Mouse (Mus musculus) hindbrain, postnatal 0 days (tissue): ENCODE measurements around the gene Rtkn2. TPM values are rescaled to one million over a fixed set of nuclear protein-coding genes. Genes with fewer than 3 reads are reported as not detected.

Experiments used
- ATAC-seq: fragments of 200-750 bp; cut with Nextera tagmentation; 2 replicates; pipeline ENCODE4 v1.8.0; 2017; ENCODE audit warnings: mild to moderate bottlenecking, moderate TSS enrichment, moderate library complexity
- DNase-seq: peaks from one replicate; pipeline ENCODE4 v3.0.0-alpha.2; 2015; ENCODE audit warnings: low spot score
- H3K27ac ChIP-seq: fragments of 300-500 bp; sonication (generic); 2 replicates; pipeline ENCODE4 v1.5.1; 2014; ENCODE audit warnings: mild to moderate bottlenecking
- H3K27me3 ChIP-seq: fragments of 300-500 bp; sonication (generic); 2 replicates; pipeline ENCODE4 v1.6.1; 2014; ENCODE audit warnings: low read length, mixed read lengths; ENCODE audit not compliant: insufficient read depth
- H3K36me3 ChIP-seq: fragments of 300-500 bp; sonication (generic); 2 replicates; pipeline ENCODE4 v1.6.1; 2014; ENCODE audit warnings: low read length, mixed read lengths; ENCODE audit not compliant: insufficient read depth
- H3K4me1 ChIP-seq: fragments of 300-500 bp; sonication (generic); 2 replicates; pipeline ENCODE4 v1.6.1; 2014; ENCODE audit warnings: antibody characterized with exemption, low read length, mixed read lengths; ENCODE audit not compliant: insufficient read depth
- H3K4me2 ChIP-seq: fragments of 300-500 bp; sonication (generic); 2 replicates; pipeline ENCODE4 v1.6.1; 2014; ENCODE audit warnings: low read depth, mild to moderate bottlenecking, low read length, moderate library complexity, mixed read lengths
- H3K4me3 ChIP-seq: fragments of 300-500 bp; sonication (generic); 2 replicates; pipeline ENCODE4 v1.5.1; 2014; ENCODE audit warnings: low read length
- H3K9ac ChIP-seq: fragments of 300-500 bp; sonication (generic); replicated peaks from 2 replicates; pipeline ENCODE4 v1.6.1; 2014; ENCODE audit warnings: mild to moderate bottlenecking, low read length, moderate library complexity, mixed read lengths
- H3K9me3 ChIP-seq: fragments of 300-500 bp; sonication (generic); 2 replicates; pipeline ENCODE4 v1.6.1; 2016; ENCODE audit warnings: low read length, mixed read lengths
- CTCF ChIP-seq: IDR thresholded peaks from 2 replicates; pipeline ENCODE4 v1.5.1; 2016; ENCODE audit warnings: antibody characterized with exemption, control low read depth, low read depth
- WGBS: fragments of 180-500 bp; shearing (Covaris S2); extraction: QIAGEN DNeasy Blood & Tissue Kit; methylation state at CpG from one replicate; pipeline ENCODE4 v1.1.7; 2014; 5-methylcytosine and 5-hydroxymethylcytosine counted together
- polyA plus RNA-seq: library from polyadenylated mRNA; unstranded; fragments of >200 nt; fragmentation: Nextera tagmentation; extraction: Ambion mirVana; gene quantifications from 2 replicates; pipeline ENCODE4 v1.2.1, GENCODE M21; 2015
- total RNA-seq: library from RNA; depleted of rRNA; stranded (reverse); fragments of >200 nt; gene quantifications from 2 replicates; pipeline ENCODE4 v1.2.3, GENCODE M21; 2014

Rtkn2 gene
- total and polyA plus RNA-seq, 2 experiments from 2014 or later, result 5.4 to 6.4 TPM

GRCm38 (mm10) chr10:68025660-68026059 lies 46.3 kb downstream of the Rtkn2 start:
- DNase-seq (no peak), ATAC-seq (no peak)
- Histone ChIP-seq H3K4me2 (no peak overlapping the region), H3K36me3 (no peaks in the 10 kb centered on the region), H3K27me3 (no peaks in the 10 kb centered on the region), H3K4me1 (peaks cover 2% of the 10 kb centered on the region; the same call in 1 of the 2 replicates), H3K9ac (no peak overlapping the region), H3K9me3 (no peaks in the 10 kb centered on the region), H3K4me3 (no peak overlapping the region), H3K27ac (no peak overlapping the region; the same call in 1 of the 2 replicates)
- TF ChIP-seq CTCF, result no peak
- 67% methylated on average over 3 of the region's 3 CpGs for WGBS

GRCm38 (mm10) chr10:68028327-68029080 lies 49.1 kb downstream of the Rtkn2 start:
- Histone ChIP-seq H3K9ac (no peak overlapping the region), H3K4me3 (no peak overlapping the region), H3K9me3 (no peaks in the 10 kb centered on the region), H3K36me3 (no peaks in the 10 kb centered on the region), H3K4me1 (peaks cover 2% of the 10 kb centered on the region; the same call in 1 of the 2 replicates), H3K4me2 (no peak overlapping the region), H3K27ac (no peak overlapping the region), H3K27me3 (no peaks in the 10 kb centered on the region)
- ATAC-seq (no peak), DNase-seq (no peak)
- WGBS, result 85% methylated on average over 12 of the region's 12 CpGs
- no peak for TF ChIP-seq CTCF

GRCm38 (mm10) chr10:68029081-68029626 lies 49.8 kb downstream of the Rtkn2 start:
- H3K27me3 ChIP-seq, result no peaks in the 10 kb centered on the region
- 85% methylated on average over 5 of the region's 5 CpGs for WGBS
- no peak for DNase-seq
- peaks cover 2% of the 10 kb centered on the region; the same call in 1 of the 2 replicates for H3K4me1 ChIP-seq
- ATAC-seq, result no peak
- H3K9me3 ChIP-seq, result no peaks in the 10 kb centered on the region
- no peak overlapping the region for H3K9ac ChIP-seq
- H3K4me2 ChIP-seq, result no peak overlapping the region
- no peaks in the 10 kb centered on the region for H3K36me3 ChIP-seq
- H3K4me3 ChIP-seq, result no peak overlapping the region
- no peak overlapping the region for H3K27ac ChIP-seq
- TF ChIP-seq CTCF, result no peak

- H3K9me3 ChIP-seq, result no peaks in the 10 kb centered on the region
- TF ChIP-seq CTCF, result no peak
- DNase-seq (no peak), ATAC-seq (no peak)
- no peak overlapping the region for H3K9ac ChIP-seq
- H3K4me2 ChIP-seq, result no peak overlapping the region
- no peak overlapping the region for H3K4me3 ChIP-seq
- H3K27me3 ChIP-seq, result no peaks in the 10 kb centered on the region
- H3K4me1 ChIP-seq, result peaks cover 2% of the 10 kb centered on the region; the same call in 1 of the 2 replicates
- H3K27ac ChIP-seq, result no peak overlapping the region
- 79% methylated on average over 6 of the region's 6 CpGs for WGBS
- no peaks in the 10 kb centered on the region for H3K36me3 ChIP-seq
These were observed 50.7 kb downstream of the Rtkn2 start for GRCm38 (mm10) chr10:68030027-68030426.

GRCm38 (mm10) chr10:68035707-68036367 lies 56.5 kb downstream of the Rtkn2 start:
- H3K9ac ChIP-seq, result no peak overlapping the region
- H3K4me3 ChIP-seq, result no peak overlapping the region
- TF ChIP-seq CTCF, result no peak
- DNase-seq (no peak), ATAC-seq (no peak)
- 95% methylated on average over 20 of the region's 20 CpGs for WGBS
- no peak overlapping the region for H3K27ac ChIP-seq
- no peaks in the 10 kb centered on the region for H3K9me3 ChIP-seq
- no peaks in the 10 kb centered on the region for H3K27me3 ChIP-seq
- H3K36me3 ChIP-seq, result no peaks in the 10 kb centered on the region
- no peaks in the 10 kb centered on the region for H3K4me1 ChIP-seq
- H3K4me2 ChIP-seq, result no peak overlapping the region

- Histone ChIP-seq H3K4me3 (no peak overlapping the region), H3K27ac (no peak overlapping the region), H3K9ac (no peak overlapping the region), H3K4me1 (no peaks in the 10 kb centered on the region), H3K9me3 (no peaks in the 10 kb centered on the region), H3K27me3 (no peaks in the 10 kb centered on the region), H3K4me2 (no peak overlapping the region), H3K36me3 (no peaks in the 10 kb centered on the region)
- WGBS, result 92% methylated on average over 17 of the region's 17 CpGs
- DNase-seq, result no peak
- ATAC-seq, result no peak
- no peak for TF ChIP-seq CTCF
These were observed 57.1 kb downstream of the Rtkn2 start for GRCm38 (mm10) chr10:68036368-68036980.
